Mouse (Mus musculus) megakaryocyte-erythroid progenitor cell, adult 5-6 weeks (primary cell): ENCODE results near the gene Mecom. TPM values are rescaled to one million over a fixed set of nuclear protein-coding genes. Genes with fewer than 3 reads are reported as not detected.

ENCODE experiments used
- ATAC-seq: replicated peaks from 2 replicates; pipeline ENCODE4 v1.8.0; 2016; ENCODE audit warnings: mild to moderate bottlenecking, inconsistent platforms; ENCODE audit not compliant: severe bottlenecking, poor library complexity, low FRiP score, low TSS enrichment
- total RNA-seq, 2 experiments: library from RNA; stranded (forward) in 1 of 2; stranded (reverse) in 1 of 2; fragments of 200-1000, 215-1000 nt in 1 of 2; fragments of >200 nt in 1 of 2; fragmentation: Nextera tagmentation in 1 of 2; gene quantifications; 2 replicates each; pipeline ENCODE4 v1.2.3; 2014 to 2017

The Mecom gene
- total RNA-seq, 2 experiments from 2014 or later: 8.8 TPM; not detected in 1

DNA sequence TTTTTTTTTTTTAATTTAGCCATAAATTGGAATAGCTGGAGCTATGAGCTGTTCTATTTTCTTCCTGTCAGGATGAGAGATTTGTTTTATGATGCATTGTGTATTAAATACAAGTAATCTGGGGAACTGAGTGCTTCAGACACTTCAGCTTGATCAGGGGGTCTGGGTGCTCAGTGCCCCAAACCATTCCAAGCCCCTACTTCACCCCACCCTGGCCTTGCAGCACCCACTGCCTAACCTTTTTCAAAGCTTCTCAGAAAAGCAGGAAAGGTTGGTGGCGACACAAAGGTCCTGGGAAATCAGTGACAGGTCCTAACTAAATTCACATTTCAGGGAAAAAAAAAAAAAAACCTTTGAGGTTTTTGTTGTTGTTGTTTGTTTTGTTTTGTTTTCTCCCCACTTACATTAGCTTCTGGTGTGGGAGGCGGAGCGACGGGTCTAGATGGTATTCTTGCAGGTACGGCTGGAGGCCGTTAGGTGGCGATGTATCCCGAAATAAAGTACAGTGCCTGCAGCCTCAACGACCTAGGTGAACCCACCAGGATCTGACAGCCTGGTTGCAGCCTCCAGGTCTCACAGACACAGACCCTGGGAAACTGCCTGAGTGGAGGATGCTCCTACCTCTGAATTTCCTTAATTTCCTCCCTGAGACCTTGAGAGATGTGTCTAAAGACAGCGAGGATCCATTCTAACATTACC, 532.7 kb downstream of the Mecom start:
- ATAC-seq: peak; percentile 96

DNA sequence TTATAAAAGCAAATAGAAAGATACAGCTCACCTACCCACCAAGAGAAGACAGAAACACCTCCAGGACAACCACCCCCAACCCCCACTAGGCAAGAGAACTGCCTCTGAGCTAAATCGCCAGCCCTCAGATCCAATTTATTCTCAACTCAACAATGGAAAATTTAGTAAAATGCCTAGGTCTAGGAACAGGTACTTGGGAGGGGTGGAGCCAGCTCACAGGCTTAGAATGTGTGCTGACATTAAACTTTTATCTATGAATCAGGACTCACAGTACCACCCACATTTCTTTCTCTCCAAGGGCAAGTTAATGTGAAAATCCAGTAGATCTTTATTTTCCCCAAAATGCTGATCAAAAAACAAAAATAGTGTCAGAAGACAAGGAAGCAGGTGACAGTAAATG, 533.5 kb downstream of the Mecom start:
- no peak for ATAC-seq

DNA sequence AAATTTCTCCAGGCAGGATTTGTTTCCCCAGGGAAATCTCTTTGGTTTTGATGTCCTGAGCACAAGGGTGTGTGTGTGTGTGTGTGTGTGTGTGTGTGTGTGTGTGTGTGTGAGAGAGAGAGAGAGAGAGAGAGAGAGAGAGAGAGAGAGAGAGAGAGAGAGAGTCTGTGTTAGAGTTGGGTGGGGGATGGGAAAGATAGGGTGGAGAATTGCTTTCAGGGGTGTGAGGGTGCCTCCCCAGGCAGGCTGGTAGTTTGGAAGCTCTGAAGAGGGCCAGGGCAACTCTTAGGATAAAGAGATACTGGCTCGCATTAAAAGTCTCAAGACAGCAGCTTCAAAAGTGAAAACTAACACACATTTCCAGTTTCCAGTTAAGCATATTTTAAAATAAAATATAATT, 534.4 kb downstream of the Mecom start:
- ATAC-seq: no peak

DNA sequence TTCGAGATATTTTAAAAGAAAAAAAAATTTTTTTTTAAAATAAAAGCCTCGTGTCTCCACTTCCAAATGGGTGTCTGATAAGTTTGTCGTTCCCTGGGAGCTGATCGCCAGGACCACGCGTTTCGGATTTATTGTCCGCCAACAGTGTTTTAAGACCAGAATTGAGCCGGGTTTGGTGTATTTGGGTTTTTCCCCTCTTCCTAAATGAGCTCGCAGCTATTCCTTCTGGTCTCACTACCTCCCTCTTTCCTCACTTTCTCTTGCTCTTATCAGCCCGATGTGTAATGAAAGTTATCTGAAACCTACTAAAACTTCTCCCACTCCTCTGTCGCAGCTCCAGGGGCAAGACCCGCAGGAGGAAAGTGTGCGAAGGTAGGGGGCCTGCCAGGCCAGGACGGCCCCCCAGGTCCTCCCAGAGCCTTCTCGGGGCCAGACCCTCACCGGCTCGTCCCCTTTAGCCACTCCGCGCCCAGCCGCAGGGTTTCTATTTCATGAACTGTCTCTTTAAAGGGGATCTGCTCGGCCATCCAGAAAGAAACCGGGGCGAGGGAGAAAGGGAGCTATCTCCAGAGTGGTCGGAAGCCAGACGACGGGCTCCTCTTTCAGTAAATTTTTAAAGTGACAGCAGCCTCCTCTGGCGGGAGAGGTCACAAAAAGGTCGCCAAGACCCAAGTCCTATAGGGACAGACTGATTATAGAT, 535.0 kb downstream of the Mecom start:
- ATAC-seq: 0 out of 2 replicates have a peak, but pooled peaks have one; percentile 12

DNA sequence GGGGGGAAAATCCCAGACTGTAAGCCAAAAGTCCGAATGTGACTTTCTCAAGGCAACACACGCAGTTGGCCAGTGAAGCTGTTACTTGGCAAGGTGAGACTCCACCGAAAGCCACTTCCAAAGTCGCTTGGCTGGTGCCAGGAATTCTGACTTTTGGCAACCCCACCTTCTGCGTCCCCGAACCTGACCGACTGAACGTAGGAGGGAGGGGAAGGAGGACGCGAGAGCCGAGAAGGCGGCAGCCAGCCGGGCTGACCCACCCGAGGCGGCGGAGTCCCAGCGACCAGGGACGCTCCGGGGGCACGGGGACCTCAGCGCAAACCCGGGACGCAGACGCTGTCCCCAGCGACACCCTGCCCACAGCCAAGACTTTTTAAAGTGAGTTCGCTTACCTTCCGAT, 535.7 kb downstream of the Mecom start:
- no peak for ATAC-seq

DNA sequence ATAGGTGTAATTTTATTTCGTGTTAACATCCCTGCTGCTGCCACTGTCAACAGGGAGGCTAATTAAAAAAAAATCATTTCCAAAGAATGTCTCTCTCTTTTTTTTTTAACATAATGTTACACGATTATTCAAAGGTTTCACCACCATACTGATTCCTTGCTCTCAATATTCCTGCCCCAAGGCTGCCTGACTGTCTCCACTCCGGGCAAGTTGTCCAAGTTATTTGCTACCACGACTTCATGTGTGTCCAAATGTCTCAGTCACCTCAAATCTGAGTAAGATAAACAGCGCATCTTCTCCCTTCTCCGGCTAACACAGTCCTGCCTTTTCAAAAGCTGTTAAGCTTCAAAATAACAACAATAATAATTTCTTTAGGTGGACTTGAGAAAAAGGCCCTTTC, 536.1 kb downstream of the Mecom start:
- no peak for ATAC-seq

DNA sequence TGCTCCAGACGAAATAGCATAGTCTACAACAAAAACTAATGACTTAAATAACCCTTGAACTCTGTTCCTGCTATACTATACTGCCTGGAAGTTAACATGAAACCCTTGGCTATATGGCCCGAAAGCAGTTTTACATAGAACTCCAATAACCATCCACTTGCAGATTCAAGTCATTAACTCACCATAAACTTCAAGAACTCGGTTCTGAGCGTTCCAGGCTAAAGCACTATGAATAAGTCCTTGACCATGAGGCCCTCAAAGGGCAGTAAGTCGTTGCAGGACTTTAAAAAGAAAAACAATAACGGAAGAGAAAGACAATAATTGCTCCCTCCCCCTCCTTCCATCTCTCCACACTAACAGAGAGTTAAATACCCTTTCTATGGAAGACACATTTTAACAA, 536.9 kb downstream of the Mecom start:
- ATAC-seq: no peak

DNA sequence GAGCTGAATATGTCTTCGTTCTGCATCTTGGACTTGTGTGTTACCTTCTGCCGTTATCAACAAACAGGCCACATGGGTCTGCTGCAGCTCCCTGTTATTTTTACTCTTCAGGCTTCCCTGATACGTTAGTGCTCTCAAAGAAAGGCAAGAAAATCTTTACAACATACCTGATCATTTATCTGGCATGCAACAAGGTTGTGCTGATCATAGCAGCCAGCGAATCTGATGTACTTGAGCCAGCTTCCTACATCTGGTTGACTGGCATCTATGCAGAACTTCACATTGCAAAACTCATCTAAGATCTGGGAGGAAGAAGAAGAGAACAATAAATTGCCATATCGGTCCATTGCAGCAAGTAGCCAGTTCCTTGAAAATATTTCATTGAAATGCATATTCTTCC, 538.2 kb downstream of the Mecom start:
- no peak for ATAC-seq

DNA sequence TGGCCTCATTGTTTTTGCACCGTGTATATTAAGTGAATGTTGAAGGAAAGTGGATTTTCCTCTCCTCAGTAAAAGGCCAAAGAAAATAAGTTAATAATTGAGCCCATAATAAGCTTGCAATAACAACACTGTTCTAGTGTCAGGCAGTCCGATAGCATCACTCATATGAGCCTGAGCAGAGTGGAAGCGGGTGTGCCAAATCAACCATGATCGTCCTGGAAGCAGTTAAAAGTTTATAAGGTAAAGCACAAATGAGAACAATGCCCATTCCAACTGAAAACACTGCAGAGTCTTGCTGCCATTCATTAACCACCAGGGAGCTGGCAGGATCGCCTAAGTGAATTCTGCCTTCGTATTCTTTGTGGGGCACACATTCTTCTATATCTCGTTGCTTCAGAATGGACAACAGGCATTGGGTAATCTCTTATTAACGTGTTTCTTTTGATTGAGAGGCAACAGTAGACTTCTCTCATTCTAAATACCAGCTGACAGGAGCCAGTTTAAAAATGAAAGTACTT, 542.9 kb downstream of the Mecom start:
- no peak for ATAC-seq

DNA sequence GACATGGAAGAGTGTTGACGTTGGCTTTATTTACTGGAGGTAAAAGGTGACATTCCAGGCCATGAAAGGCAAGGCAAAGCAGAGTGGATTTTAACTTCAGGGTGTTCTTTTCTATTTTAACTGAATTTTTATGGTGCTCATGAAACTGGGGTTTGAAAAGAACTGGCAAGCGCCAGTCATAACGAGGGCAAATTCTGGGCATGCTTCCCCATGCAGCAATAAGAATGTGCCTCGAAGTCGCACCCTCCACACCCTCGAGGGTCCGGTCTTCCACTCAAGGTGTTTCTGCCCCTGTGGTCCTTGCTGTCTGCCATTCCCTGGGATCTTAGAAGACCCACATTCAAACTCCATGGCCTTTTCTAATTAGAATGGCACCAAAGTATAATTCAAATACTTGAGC, 547.5 kb downstream of the Mecom start:
- no peak for ATAC-seq

DNA sequence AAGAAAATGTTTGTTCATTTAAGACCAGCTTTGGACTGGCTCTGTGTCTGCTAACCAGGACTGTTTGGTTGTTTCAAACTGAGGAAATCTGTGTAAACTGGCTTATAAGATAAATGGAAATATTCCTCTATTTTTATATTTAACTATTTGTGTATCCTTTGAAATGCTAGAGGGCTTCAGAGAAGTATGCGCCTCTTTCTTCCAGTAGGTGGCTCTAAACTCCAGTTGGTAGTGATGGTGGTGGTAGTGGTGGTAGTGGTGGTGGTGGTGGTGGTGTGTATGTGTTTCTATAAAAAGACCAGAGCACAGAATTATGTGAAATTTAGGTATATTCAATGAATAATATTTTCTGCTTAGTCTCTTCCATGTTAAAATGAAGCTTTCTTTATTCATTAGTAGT, 548.8 kb downstream of the Mecom start:
- ATAC-seq: no peak

DNA sequence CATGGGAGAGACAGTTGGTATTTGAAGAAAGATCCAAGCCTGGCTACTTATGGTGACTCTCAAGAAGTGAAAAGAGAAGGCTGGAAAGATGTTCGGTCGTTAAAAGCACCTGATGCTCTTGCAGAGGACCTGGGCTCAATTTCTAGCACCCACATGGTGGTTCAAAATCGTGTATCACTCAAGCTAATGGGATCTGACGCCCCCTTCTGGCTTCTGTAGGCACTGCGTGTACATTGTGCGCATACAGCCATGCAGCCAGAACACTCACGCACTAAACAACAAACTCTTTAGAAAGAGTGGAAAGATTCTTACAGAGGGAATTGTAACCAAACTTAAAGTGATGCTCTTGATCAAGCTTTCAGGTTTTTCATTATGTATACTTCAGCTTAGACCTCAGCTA, 550.7 kb downstream of the Mecom start:
- ATAC-seq: no peak

DNA sequence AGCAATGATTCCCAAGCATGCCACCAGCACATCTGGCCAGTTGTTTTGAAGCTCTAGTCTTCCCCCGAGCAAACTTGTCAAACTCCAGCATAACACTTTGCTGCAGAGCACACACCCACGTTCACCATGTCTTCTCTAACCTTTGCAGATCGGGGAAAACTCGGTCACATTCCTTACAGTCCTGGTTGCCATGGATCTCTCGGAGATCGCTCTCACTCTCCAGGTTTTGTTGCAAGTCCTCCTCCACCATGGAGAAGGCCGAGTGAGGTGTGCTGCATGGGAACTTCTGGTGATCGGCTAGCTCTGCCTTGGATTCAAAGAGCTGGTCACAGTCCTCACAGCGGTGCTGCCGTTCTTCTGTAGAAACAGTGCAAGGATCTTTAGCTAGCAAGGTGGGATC, 554.5 kb downstream of the Mecom start:
- ATAC-seq: no peak

DNA sequence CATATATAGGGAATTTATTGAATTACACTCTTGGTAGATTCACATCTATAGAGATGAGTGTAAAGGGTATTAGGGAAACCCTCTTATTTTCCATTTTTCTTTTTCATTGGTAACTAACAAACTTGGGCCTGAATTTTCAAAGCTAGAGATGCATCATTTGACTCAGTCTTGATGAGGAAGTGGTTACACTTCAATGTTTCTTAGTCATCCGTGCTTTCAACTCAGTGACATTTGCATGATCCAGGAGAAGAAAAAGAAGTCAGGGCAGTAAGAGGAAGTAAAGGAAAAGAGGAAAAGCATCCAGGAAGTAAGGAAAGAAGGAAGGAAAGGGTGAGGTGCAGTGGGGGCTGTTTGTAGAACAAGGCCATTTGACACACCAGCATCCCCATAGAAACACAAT, 556.3 kb downstream of the Mecom start:
- ATAC-seq: no peak

DNA sequence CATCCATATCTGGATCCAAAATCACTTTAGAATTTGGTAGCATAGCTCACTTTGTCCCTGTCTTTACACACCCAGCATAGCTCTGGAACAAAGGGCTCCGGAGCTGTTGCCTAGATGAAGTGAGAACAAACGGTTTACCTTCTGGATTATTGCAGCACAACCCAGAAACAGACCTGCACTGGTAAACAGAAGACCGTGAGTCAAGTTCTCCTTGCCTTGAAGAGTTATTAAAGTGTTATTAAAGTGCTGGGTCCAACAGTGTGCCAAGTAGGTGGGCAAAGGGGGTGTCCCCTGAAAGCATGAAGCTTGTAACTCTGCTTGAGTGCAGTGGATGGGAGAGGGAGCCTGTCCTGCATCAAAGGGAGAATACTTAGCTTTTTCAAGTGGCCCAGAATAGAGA, 563.4 kb downstream of the Mecom start:
- no peak for ATAC-seq

DNA sequence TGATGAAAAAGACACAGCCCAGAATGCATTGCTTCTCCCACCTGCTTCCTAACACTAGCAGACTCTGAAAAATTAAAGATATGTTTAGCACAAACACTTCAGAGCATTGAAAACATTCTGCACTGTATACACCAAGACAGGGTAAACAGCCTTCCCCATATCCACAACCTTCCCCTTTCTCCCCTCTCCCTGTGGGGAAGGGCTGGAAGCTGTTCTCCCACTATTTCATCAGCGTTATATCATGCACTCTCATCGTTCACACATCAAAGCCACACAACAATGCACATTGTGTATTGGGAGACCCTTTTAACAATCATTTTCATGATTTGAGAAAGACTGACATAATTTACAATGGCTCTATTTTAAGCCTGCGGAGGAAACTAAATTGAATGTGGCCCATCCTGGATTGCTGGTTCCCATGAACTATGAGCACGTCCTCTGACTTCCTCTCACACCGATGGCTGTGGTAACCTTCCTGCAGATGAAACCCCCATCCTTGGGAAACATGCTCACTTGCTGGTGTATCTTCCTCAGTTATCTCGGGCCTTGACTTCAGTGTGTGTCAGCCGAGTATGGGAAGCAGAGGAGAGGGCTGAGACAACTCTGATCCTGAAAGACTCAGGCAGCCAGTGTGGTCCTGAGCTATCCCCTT, 566.4 kb downstream of the Mecom start:
- no peak for ATAC-seq

DNA sequence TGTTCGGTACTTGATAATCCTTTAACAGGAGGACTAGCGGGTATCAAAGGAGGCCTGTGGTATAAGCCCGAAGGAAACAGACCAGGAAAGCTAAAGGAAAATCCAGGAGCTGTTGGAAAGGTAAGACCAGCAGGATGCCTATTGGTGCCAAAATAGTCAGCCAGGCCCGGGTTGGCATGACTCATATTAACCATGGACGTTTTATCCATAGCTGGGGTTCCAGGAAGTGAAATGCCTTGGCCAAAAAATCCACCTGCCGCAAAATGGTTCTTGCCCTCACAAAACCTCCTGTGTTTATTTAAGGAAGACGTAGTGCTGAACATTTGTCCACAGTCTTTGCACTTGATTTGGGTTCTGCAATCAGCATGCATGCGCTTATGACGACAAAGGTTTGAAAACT, 567.3 kb downstream of the Mecom start:
- ATAC-seq: no peak

DNA sequence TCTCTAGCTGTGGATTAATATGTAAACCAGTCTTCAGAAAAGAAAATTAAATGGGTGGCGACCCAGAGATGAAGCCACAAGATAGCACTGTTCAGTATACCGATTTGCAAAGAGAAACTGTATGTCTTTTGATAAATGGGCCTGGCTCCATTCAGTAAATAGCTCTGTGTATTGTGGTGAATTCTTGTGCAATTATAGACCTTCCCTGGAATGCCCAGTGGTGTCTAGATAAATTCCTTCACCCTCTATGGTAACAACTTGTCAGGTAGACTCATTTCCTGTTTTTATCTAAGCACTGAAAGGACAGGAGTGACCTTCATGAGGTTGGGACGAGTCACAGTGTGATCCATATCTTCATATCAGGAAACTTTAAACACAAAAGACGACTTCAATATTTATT, 571.2 kb downstream of the Mecom start:
- no peak for ATAC-seq

DNA sequence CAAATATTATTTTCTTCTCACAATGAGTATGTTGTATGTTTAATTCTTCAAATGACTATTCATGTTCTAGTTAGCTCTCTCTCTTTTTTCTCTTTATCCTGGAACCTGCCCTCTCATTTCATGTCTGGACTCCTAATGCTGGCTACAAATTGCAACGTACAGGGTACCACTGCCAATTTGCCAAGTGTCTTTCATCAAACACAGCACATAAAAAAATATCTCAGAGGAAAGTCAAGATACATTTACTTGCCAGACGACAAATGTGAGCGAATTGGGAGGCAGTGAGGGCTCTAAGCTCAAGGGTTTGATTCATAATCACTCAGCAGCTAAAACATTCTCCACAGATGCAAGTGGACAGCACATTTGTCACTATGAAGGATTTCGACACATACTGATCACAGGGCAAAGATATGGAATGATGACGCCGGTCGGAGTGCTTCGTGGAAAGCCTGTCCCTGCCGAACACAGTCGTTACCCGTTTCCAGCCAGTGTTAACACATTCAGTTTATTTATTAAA, 579.3 kb downstream of the Mecom start:
- no peak for ATAC-seq

DNA sequence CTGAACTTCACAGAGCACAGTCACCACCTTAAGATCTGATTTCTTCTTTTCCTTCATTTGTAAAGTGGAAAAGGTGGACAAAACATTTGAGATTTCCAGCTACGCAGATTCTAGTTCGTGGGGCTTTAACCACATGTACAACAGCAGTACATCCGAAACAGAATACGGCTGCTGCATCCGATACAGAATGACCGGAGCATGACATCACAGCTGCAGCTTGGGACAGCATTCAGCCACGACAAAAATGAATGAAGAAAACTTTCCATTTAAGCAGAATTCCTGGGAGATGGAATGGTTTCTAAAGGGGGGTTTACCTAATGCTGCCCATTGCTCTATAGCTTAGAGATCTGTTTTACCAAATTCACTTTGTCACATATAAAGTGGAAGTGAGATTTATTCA, 583.9 kb downstream of the Mecom start:
- no peak for ATAC-seq
